Mouse (Mus musculus): Measurements from ENCODE around the gene Mov10.

- TF ChIP-seq POLR2A (IDR thresholded peaks at IDR 0.05; ENCODE audit: low read depth, low read length) (no peak), CTCF (IDR thresholded peaks at IDR 0.05; ENCODE audit: extremely low read depth, insufficient read length, insufficient replicate concordance, low read depth, low read length) (no peak)
Observed at GRCm38 (mm10) chr3:104801481-104801880, 16.9 kb downstream of the Mov10 start.
